Mouse (Mus musculus) ES-Bruce4 (cell line): ENCODE data around the gene Stk32b. TPM values are rescaled to one million over a fixed set of nuclear protein-coding genes. Genes with fewer than 3 reads are reported as not detected.

ENCODE experiments used
- H3K27ac ChIP-seq: 2 replicates; pipeline ENCODE4 v1.5.1; 2012; ENCODE audit warnings: low read length, inconsistent platforms; ENCODE audit not compliant: insufficient read depth
- H3K27me3 ChIP-seq: 2 replicates; pipeline ENCODE4 v1.6.1; 2012; ENCODE audit warnings: mild to moderate bottlenecking, low read length, inconsistent platforms; ENCODE audit not compliant: control insufficient read depth, poor library complexity, insufficient read depth, severe bottlenecking
- H3K36me3 ChIP-seq: 2 replicates; pipeline ENCODE4 v1.6.1; 2012; ENCODE audit warnings: inconsistent platforms, mild to moderate bottlenecking, low read length, moderate library complexity; ENCODE audit not compliant: control insufficient read depth, poor library complexity, insufficient read depth, severe bottlenecking
- H3K4me1 ChIP-seq: one replicate; pipeline ENCODE4 v1.8.1; 2011; ENCODE audit warnings: low read length; ENCODE audit not compliant: control insufficient read depth, insufficient read depth
- H3K4me3 ChIP-seq: 2 replicates; pipeline ENCODE4 v1.5.1; 2011; ENCODE audit warnings: low read depth, mild to moderate bottlenecking, low read length
- H3K9ac ChIP-seq: 2 replicates; pipeline ENCODE4 v1.6.1; 2012; ENCODE audit warnings: low read depth, mild to moderate bottlenecking, inconsistent platforms; ENCODE audit not compliant: poor library complexity, severe bottlenecking
- H3K9me3 ChIP-seq: replicated peaks from 2 replicates; pipeline ENCODE4 v1.6.1; 2012; ENCODE audit warnings: mild to moderate bottlenecking, low read length, inconsistent platforms; ENCODE audit not compliant: control insufficient read depth, poor library complexity, insufficient read depth, severe bottlenecking
- CTCF ChIP-seq: IDR thresholded peaks from one replicate; pipeline ENCODE4 v1.8.1; 2011; ENCODE audit warnings: low read depth, low read length
- EP300 ChIP-seq: IDR thresholded peaks from 2 replicates; pipeline ENCODE4 v1.6.1; 2011; ENCODE audit warnings: low read depth, low read length; ENCODE audit not compliant: insufficient read depth
- POLR2A ChIP-seq: IDR thresholded peaks from one replicate; pipeline ENCODE4 v1.8.1; 2011; ENCODE audit warnings: low read length; ENCODE audit not compliant: insufficient read depth
- polyA plus RNA-seq: library from polyadenylated mRNA; stranded (reverse); fragments of >200 nt; gene quantifications from 2 replicates; pipeline ENCODE4 v1.2.4, GENCODE M21; 2011; ENCODE audit warnings: low read depth; ENCODE audit not compliant: missing spikeins, insufficient read depth, insufficient read length

The Stk32b gene
- polyA plus RNA-seq, 1 experiment: 0.40 TPM

DNA sequence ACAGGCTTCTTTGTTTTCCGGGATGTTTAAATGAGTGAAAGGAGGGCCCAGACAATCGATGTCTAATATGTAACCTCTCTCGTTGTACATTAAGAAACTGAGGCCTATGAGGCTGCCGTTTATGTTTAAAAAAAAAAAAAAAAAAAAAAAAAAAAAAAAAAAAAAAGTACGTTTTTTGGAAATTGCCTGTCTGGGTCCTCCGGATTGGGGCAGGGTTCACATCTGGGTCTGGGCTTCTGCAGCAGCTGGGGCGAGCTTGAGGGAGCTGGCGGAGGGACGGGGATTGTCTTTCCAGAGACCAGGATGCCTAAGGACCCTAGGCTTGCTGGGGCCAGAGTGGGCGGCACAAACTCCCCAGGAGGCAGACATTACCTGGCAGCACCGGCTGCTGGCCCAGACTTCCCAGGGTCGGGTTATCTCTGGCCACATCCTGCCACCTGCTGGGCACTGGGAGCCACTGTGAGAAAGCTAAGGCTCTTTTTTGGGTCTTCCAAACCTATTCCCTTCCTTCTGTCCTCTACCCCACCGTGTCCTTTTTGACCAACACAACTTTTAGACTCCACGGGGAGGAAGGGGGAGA is 503 bp upstream of the Stk32b start:
- TF ChIP-seq POLR2A (no peak), CTCF (peak; percentile 65), EP300 (no peak)
- Histone ChIP-seq H3K36me3 (no peaks in the 10 kb centered on the region), H3K9me3 (no peaks in the 10 kb centered on the region), H3K27me3 (peaks cover 2% of the 10 kb centered on the region; the same call in 1 of the 2 replicates), H3K9ac (no peak overlapping the region), H3K4me3 (no peak overlapping the region), H3K27ac (no peak overlapping the region), H3K4me1 (no peaks in the 10 kb centered on the region)

DNA sequence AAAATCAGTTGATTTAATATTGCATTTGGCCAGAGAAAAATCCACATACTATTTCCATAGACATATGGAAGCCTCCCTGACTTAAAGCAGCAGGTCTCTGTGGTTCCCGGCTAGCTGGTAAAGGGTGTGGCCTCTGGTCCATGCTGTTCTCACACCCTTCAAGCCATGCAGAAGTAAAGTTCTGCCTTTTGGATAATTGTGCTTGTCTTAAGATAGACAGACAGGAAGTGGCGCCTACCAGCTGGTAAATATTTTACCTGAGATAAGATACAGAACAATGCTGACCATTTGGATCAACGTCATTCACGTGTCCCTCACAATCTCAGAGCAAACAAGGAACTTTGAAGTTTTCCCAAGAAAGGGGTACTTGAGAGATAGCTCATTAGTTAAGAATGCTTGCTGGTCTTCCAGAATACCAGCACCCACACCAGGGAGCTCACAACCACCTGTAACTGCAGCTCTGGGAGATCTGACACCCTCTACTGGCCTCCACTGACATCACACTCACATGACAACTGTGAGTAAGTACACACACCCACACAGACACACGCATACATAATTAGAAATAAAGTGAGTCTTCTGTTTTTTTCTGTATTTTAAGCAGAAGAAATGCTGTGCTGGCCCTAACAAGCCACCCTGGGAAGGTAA is 7.6 kb downstream of the Stk32b start:
- H3K4me3 ChIP-seq: no peak overlapping the region
- no peaks in the 10 kb centered on the region for H3K9me3 ChIP-seq
- no peaks in the 10 kb centered on the region for H3K4me1 ChIP-seq
- no peak overlapping the region for H3K27ac ChIP-seq
- H3K36me3 ChIP-seq: no peaks in the 10 kb centered on the region
- H3K27me3 ChIP-seq: no peaks in the 10 kb centered on the region
- H3K9ac ChIP-seq: no peak overlapping the region
- TF ChIP-seq CTCF (no peak), POLR2A (no peak), EP300 (no peak)

DNA sequence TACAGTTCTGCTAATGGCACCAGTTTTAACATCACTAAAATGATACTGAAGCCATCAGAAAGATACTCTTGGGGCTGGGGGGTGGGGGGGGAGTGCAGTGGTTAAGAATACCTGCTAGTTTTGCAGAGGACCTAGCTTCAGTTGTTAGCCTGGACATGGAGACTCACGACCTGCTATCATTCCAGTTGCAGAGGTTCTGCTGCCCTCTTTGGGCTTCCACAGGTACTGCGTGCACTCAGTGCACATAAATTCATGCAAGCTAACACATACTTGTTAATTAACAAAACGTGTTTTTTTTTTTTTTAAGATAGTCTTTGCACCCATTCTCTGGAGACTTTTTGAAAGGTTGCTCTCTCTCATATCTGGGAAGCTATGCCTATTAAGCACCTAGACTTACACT is 8.8 kb downstream of the Stk32b start:
- H3K4me3 ChIP-seq: no peak overlapping the region
- no peaks in the 10 kb centered on the region for H3K36me3 ChIP-seq
- H3K27ac ChIP-seq: no peak overlapping the region
- H3K9me3 ChIP-seq: no peaks in the 10 kb centered on the region; the same call in 1 of the 2 replicates
- TF ChIP-seq POLR2A (no peak), CTCF (peak; percentile 29)
- H3K27me3 ChIP-seq: no peaks in the 10 kb centered on the region
- H3K9ac ChIP-seq: no peak overlapping the region
- no peaks in the 10 kb centered on the region for H3K4me1 ChIP-seq

DNA sequence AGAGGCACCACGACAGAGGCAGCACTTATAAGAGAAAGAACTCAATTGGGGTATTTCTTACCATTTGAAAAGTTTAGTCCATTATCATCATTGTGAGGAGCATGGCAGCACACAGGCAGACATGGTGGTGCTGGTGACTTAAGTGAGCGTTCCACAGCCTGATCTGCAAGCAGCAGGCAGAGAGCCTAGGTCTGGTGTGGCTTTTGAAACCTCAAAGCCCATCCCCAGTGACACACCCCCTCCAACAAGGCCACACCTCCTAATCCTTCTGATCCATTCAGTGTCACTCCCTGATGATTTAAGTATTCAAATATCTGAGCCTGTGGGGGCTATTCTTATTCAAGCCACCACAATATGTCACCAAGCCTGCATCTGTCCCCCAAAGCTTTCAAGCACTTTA is 12.0 kb downstream of the Stk32b start:
- H3K9ac ChIP-seq: no peak overlapping the region
- H3K4me3 ChIP-seq: no peak overlapping the region
- H3K36me3 ChIP-seq: no peaks in the 10 kb centered on the region
- no peaks in the 10 kb centered on the region for H3K27me3 ChIP-seq
- H3K9me3 ChIP-seq: no peaks in the 10 kb centered on the region; the same call in 1 of the 2 replicates
- H3K4me1 ChIP-seq: no peaks in the 10 kb centered on the region
- H3K27ac ChIP-seq: no peak overlapping the region
- TF ChIP-seq EP300: no peak
- TF ChIP-seq CTCF: no peak
- no peak for TF ChIP-seq POLR2A

DNA sequence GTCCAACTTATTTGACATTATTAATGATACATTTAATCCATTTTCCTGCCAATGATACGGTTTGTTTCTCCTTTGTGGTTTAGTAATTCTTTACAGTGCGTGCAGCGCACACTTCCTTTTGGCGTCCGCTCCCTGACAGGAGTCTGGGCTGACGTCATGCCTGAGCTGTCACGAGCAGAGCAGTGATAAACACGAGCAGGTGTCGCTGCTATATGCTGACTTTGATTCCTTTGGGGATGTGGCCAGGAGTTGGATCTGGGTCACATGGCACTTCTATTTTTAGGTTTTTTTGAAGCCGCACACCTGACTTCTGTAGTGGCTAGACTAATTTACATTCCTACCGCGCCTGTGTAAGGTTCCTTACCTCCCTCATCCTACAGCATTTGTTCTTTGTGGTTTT is 17.2 kb downstream of the Stk32b start:
- Histone ChIP-seq H3K27ac (no peak overlapping the region), H3K9me3 (no peaks in the 10 kb centered on the region; the same call in 1 of the 2 replicates)
- TF ChIP-seq POLR2A: no peak
- TF ChIP-seq CTCF: no peak
- TF ChIP-seq EP300: no peak

DNA sequence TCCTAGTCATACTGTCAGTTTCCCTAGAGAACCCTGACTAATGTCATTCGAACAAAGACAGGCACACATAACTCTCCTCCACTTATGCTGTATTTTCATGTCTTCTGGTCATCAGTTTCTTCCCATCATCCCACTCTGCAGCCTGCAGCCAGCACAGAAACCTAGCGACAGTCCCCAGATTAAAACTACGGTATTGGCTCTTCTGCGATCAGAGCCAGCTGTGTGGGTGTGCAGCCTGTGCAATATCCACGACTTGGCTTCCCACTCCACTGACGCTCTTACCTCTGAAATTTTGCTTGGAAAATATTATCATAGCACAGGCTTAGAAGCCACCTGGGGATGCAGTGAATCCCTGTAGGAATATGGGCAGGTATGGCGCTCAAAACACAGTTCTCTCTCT is 19.7 kb downstream of the Stk32b start:
- Histone ChIP-seq H3K27ac (no peak overlapping the region), H3K36me3 (no peaks in the 10 kb centered on the region), H3K4me1 (no peaks in the 10 kb centered on the region), H3K9ac (no peak overlapping the region), H3K4me3 (no peak overlapping the region), H3K27me3 (no peaks in the 10 kb centered on the region), H3K9me3 (peaks cover 4% of the 10 kb centered on the region; the same call in 1 of the 2 replicates)
- TF ChIP-seq CTCF: no peak
- no peak for TF ChIP-seq EP300
- no peak for TF ChIP-seq POLR2A

More for the DNA sequence above, 17.2 kb downstream of the Stk32b start:
- Histone ChIP-seq H3K4me3 (no peak overlapping the region), H3K9ac (no peak overlapping the region), H3K27me3 (no peaks in the 10 kb centered on the region), H3K36me3 (no peaks in the 10 kb centered on the region), H3K4me1 (no peaks in the 10 kb centered on the region)
